Mouse (Mus musculus) stomach, embryonic 16.5 days (tissue): ENCODE results near the gene Larp1. TPM values are rescaled to one million over a fixed set of nuclear protein-coding genes. Genes with fewer than 3 reads are reported as not detected.
"Not testable (repeated sequence)": the region's sequence is repeated elsewhere in the genome, so short reads cannot be mapped to it uniquely, and the experiment has no call there.

Experiments used
- ATAC-seq: fragments of 200-750 bp; cut with Nextera tagmentation; 2 replicates; pipeline ENCODE4 v1.8.0; 2017; ENCODE audit warnings: moderate number of reproducible peaks, moderate TSS enrichment; ENCODE audit not compliant: insufficient read depth, low FRiP score
- H3K27ac ChIP-seq: fragments of 300-500 bp; sonication (generic); 2 replicates; pipeline ENCODE4 v1.5.1; 2014; ENCODE audit warnings: low read length
- H3K27me3 ChIP-seq: fragments of 300-500 bp; sonication (generic); 2 replicates; pipeline ENCODE4 v1.6.1; 2014; ENCODE audit warnings: low read length, control low read depth, mixed read lengths; ENCODE audit not compliant: control insufficient read depth, insufficient read depth
- H3K36me3 ChIP-seq: fragments of 300-500 bp; sonication (generic); 2 replicates; pipeline ENCODE4 v1.6.1; 2014; ENCODE audit warnings: low read length; ENCODE audit not compliant: control insufficient read depth, insufficient read depth
- H3K4me1 ChIP-seq: fragments of 300-500 bp; sonication (generic); 2 replicates; pipeline ENCODE4 v1.6.1; 2014; ENCODE audit warnings: low read length, control low read depth, mixed read lengths; ENCODE audit not compliant: control insufficient read depth, insufficient read depth
- H3K4me2 ChIP-seq: fragments of 300-500 bp; sonication (generic); 2 replicates; pipeline ENCODE4 v1.6.1; 2014; ENCODE audit warnings: low read depth, low read length, mixed read lengths
- H3K4me3 ChIP-seq: fragments of 300-500 bp; sonication (generic); replicated peaks from 2 replicates; pipeline ENCODE4 v1.5.1; 2014; ENCODE audit warnings: mild to moderate bottlenecking, low read length
- H3K9ac ChIP-seq: fragments of 300-500 bp; sonication (generic); 2 replicates; pipeline ENCODE4 v1.6.1; 2014; ENCODE audit warnings: low read length
- H3K9me3 ChIP-seq: fragments of 300-500 bp; sonication (generic); replicated peaks from 2 replicates; pipeline ENCODE4 v1.6.1; 2016; ENCODE audit warnings: low read length, control low read depth; ENCODE audit not compliant: control insufficient read depth
- WGBS: fragments of 180-500 bp; shearing (Covaris S2); extraction: QIAGEN DNeasy Blood & Tissue Kit; methylation state at CpG from one replicate; pipeline ENCODE4 v1.1.7; 2014; 5-methylcytosine and 5-hydroxymethylcytosine counted together
- polyA plus RNA-seq: library from polyadenylated mRNA; unstranded; fragments of >200 nt; fragmentation: Nextera tagmentation; extraction: Ambion mirVana; gene quantifications from 2 replicates; pipeline ENCODE4 v1.2.1, GENCODE M21; 2015

The Larp1 gene
- polyA plus RNA-seq, 1 experiment from 2014 or later: 22.9 TPM

- ATAC-seq: no peak
- H3K9me3 ChIP-seq: no peaks in the 10 kb centered on the region
- H3K4me1 ChIP-seq: peaks cover 16% of the 10 kb centered on the region
- H3K27ac ChIP-seq: no peak overlapping the region
- H3K9ac ChIP-seq: no peak overlapping the region; the same call in 1 of the 2 replicates
- no peaks in the 10 kb centered on the region for H3K27me3 ChIP-seq
- no peaks in the 10 kb centered on the region for H3K36me3 ChIP-seq
- H3K4me2 ChIP-seq: no peak overlapping the region
- no peak overlapping the region for H3K4me3 ChIP-seq
- WGBS: 80% methylated on average over 4 of the region's 4 CpGs
Measured at GRCm38 (mm10) chr11:58094766-58095165, 85.9 kb downstream of the Larp1 start.

DNA sequence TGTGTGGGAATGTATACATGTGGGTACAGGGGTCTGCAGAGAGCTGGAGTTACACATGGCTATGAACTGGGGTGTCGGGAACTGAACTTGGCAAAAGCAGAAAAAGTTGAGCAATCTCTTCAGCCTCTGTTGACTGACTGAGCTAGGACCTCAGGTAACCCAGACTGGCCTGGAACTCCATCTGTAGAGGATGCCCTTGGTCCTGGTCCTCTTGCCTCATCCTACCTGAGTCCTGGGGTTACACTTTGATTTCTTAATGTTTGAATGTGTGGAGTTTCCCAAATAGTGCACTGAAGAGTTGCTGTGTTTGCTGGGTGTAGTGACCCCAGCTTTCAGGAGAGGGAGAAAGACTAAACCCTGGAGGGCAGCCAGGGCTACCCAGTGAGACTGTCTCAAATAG, 86.7 kb downstream of the Larp1 start:
- Histone ChIP-seq H3K9me3 (no peaks in the 10 kb centered on the region), H3K9ac (no peak overlapping the region), H3K4me1 (peaks cover 16% of the 10 kb centered on the region), H3K36me3 (no peaks in the 10 kb centered on the region), H3K27ac (no peak overlapping the region), H3K4me2 (no peak overlapping the region), H3K27me3 (no peaks in the 10 kb centered on the region), H3K4me3 (no peak overlapping the region)
- ATAC-seq: no peak
- WGBS: 78% methylated on average over 1 of the region's 1 CpGs

GRCm38 (mm10) chr11:58096160-58096559, 87.3 kb downstream of the Larp1 start:
- Histone ChIP-seq H3K9ac (no peak overlapping the region), H3K4me3 (no peak overlapping the region), H3K27ac (no peak overlapping the region), H3K27me3 (no peaks in the 10 kb centered on the region), H3K4me2 (no peak overlapping the region), H3K36me3 (no peaks in the 10 kb centered on the region), H3K4me1 (peaks cover 16% of the 10 kb centered on the region), H3K9me3 (no peaks in the 10 kb centered on the region)
- 58% methylated on average over 5 of the region's 5 CpGs for WGBS
- ATAC-seq: no peak

DNA sequence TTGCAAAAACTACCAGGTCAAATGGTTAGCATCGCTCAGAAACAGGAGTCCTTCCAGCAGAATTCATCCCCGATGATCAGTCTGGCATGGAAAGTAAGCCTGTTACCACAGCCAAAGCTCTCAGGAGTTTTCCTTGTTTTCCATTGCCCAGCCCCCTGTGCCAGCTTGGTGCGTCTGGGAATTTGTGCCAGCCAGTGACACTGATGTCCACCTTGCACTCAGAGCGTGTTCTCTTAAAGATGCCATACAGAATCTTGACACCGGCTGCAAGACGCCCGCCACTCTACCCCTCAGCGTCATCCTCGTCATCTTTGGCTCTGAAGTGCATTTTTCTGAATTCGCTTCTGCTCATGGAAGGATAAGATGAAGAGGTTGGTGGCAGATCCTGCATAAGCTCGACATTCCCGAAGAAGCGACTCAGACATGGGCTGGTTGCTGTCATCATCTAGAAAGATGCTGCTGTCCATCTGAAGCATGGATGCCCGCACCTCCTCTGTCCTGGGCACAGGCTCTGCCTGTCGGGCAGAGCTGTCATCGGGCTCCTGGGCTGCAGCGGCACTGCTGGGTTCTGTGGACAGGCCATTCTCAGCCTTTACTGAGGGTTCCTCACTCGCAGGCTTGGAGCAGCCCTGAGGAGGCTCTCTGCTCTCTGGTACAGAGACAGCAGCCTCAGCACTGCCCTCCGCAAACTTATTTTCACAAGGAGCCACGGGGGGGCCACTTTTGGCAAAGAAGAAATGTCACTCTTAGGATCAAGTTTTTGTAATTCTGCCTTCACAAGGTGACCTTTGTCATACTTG, 88.2 kb downstream of the Larp1 start:
- peaks cover 16% of the 10 kb centered on the region for H3K4me1 ChIP-seq
- WGBS: 53% methylated on average over 20 of the region's 20 CpGs
- peak overlapping the region; percentile 47 for H3K4me3 ChIP-seq
- H3K27ac ChIP-seq: no peak overlapping the region
- no peak for ATAC-seq
- H3K36me3 ChIP-seq: no peaks in the 10 kb centered on the region
- H3K9me3 ChIP-seq: no peaks in the 10 kb centered on the region
- peak overlapping the region; percentile 77 for H3K4me2 ChIP-seq
- peak overlapping the region; percentile 67; the same call in 1 of the 2 replicates for H3K9ac ChIP-seq
- H3K27me3 ChIP-seq: no peaks in the 10 kb centered on the region

DNA sequence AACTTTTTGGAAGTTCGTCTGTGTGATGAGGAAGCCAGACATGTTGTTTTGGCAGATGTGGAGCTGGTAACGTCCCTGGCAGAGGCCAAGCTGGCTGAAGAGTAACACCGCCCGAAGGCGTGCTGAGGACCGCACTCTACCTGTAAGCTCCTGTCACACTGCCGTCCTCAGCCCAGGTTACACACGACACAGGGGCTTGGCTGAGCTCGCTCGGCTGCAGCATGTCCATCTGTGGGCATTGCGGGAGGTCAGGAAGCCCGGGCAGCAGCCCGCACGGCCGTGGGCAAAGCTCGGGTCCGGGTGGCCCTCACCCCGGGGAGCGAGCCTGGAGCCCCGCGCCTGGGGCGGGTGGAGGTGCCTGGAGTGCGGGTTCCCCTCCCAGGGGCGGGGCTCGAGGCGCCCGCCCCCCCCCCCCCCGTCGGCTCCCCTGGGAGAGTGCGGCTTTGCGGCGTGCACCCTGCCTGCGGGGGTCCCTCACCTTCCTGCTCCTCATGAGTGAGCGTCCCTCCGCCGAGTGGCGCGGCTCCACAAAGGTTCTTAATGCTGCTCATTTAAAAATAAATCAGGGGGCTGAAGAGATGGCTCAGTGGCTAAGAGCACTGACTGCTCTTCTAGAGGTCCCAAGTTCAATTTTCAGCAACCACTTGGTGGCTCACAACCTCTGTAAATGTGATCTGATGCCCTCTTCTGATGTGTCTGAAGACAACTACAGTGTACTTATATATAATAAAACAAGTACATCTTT, 88.9 kb downstream of the Larp1 start:
- Histone ChIP-seq H3K27me3 (no peaks in the 10 kb centered on the region), H3K9me3 (no peaks in the 10 kb centered on the region), H3K27ac (no peak overlapping the region), H3K4me2 (peak overlapping the region; percentile 77), H3K4me1 (peaks cover 11% of the 10 kb centered on the region), H3K9ac (peak overlapping the region; percentile 67), H3K4me3 (peak overlapping the region; percentile 47), H3K36me3 (no peaks in the 10 kb centered on the region)
- ATAC-seq: peak; percentile 46; the same call in 1 of the 2 replicates
- 3% methylated on average over 33 of the region's 38 CpGs for WGBS

DNA sequence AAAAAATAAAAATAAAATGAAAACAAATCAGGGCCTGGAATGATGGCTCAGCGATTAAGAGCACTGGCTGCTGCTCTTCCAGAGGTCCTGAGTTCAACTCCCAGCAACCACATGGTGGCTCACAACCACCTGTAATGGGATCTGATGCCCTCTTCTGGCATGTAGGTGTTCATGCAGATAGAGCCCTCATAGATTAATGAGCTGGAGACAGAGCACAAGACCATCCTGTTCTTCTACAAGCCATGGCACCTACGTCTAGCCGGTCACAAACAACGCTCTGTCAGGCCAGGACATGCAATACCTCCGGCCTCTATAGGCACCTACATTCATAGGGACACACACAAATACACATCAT, 89.5 kb downstream of the Larp1 start:
- ATAC-seq, H3K27me3 ChIP-seq, H3K4me1 ChIP-seq, H3K27ac ChIP-seq, H3K9me3 ChIP-seq, H3K36me3 ChIP-seq, H3K9ac ChIP-seq: not testable (repeated sequence)
- Histone ChIP-seq H3K4me2 (peak overlapping the region; percentile 77; the same call in 1 of the 2 replicates), H3K4me3 (peak overlapping the region; percentile 47; the same call in 1 of the 2 replicates)
- 71% methylated on average over 5 of the region's 5 CpGs for WGBS

DNA sequence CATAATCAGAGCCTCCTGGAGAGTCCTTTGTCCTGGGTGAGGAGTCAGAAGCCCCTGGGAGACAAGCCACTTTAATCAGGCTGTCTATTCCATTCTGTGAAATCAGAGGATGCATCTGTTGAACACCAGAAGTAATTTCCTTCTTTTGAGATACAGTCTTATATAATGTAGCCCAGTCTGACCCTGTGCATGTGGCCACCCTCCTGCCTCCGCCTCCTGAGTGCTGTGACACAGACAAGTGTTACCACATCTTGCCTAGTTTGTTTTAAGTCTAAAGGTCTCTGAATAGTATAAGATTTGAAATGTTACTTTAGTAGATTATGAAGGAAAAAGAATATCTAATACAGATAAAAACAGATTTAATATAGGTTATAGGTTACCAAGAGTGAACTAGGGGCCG, 91.1 kb downstream of the Larp1 start:
- 86% methylated on average over 2 of the region's 2 CpGs for WGBS
- peaks cover 8% of the 10 kb centered on the region for H3K4me1 ChIP-seq
- H3K36me3 ChIP-seq: no peaks in the 10 kb centered on the region
- no peak overlapping the region for H3K9ac ChIP-seq
- H3K27ac ChIP-seq: no peak overlapping the region
- no peaks in the 10 kb centered on the region for H3K27me3 ChIP-seq
- H3K9me3 ChIP-seq: no peaks in the 10 kb centered on the region
- H3K4me3 ChIP-seq: no peak overlapping the region
- ATAC-seq: no peak
- no peak overlapping the region for H3K4me2 ChIP-seq

GRCm38 (mm10) chr11:58101194-58101720, 92.4 kb downstream of the Larp1 start:
- Histone ChIP-seq H3K27me3 (no peaks in the 10 kb centered on the region), H3K9ac (no peak overlapping the region), H3K4me3 (no peak overlapping the region), H3K27ac (no peak overlapping the region), H3K4me2 (no peak overlapping the region), H3K36me3 (no peaks in the 10 kb centered on the region), H3K9me3 (no peaks in the 10 kb centered on the region), H3K4me1 (peaks cover 9% of the 10 kb centered on the region)
- ATAC-seq: no peak
- 83% methylated on average over 4 of the region's 4 CpGs for WGBS

- H3K9ac ChIP-seq: no peak overlapping the region
- no peaks in the 10 kb centered on the region for H3K9me3 ChIP-seq
- whole genome bisulfite sequencing: 72% methylated on average over 3 of the region's 3 CpGs
- ATAC-seq: no peak
- no peak overlapping the region for H3K4me3 ChIP-seq
- H3K4me2 ChIP-seq: no peak overlapping the region
- H3K4me1 ChIP-seq: peaks cover 9% of the 10 kb centered on the region
- H3K27me3 ChIP-seq: no peaks in the 10 kb centered on the region
- no peaks in the 10 kb centered on the region for H3K36me3 ChIP-seq
- H3K27ac ChIP-seq: no peak overlapping the region
Measured at GRCm38 (mm10) chr11:58102146-58102545, 93.3 kb downstream of the Larp1 start.
